Mouse (Mus musculus) spleen, adult 12 weeks (tissue): ENCODE measurements around the gene Tex13c1.

Experiments used
- DNase-seq: peaks from one replicate; pipeline ENCODE4 v3.0.0; 2022; ENCODE audit warnings: low spot score

Tex13c1 gene

GRCm38 (mm10) chrX:43590860-43591259 lies at the start of gene Tex13c1:
TSS of gene Tex13c1 (plus strand) at chrX:43591160.
- DNase-seq, result no peak
